Mouse (Mus musculus): ENCODE measurements around the gene Mat2a. TPM values are rescaled to one million over a fixed set of nuclear protein-coding genes. Genes with fewer than 3 reads are reported as not detected.

Gene Mat2a
- polyA plus RNA-seq, 1 experiment: 103 TPM

- no peak overlapping the region for H3K4me3 ChIP-seq (ENCODE audit: insufficient read depth, low read depth, low read length)
- no peak overlapping the region for H3K27ac ChIP-seq (replicated peaks; ENCODE audit: low read depth, low read length)
- H3K4me1 ChIP-seq (ENCODE audit: control insufficient read depth, insufficient read depth, insufficient read length, low read length): peaks cover 6% of the 10 kb centered on the region
Measured at GRCm38 (mm10) chr6:72387816-72388215, 51.5 kb downstream of the Mat2a start.

DNA sequence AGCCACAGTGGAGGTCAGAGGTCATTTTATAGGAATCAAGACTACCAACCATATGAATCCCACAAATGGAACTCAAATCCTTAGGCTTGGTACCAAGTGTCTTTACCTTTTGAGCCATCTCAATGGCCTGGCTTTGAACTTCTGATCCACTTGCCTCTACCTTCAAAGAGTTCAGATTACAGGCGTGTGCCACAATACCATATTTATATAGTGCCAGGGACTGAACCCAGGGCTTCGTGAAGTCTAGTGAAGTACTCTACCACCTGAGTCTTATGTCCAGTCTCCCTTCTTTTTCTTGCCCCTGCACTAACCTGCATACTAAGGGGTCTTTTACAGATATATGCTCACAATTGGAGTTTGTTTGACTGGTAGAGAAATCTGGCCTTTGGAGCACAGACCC lies 52.8 kb downstream of the Mat2a start:
- Histone ChIP-seq H3K4me1 (ENCODE audit: control insufficient read depth, insufficient read depth, insufficient read length, low read length) (peaks cover 6% of the 10 kb centered on the region), H3K27ac (replicated peaks; ENCODE audit: low read depth, low read length) (no peak overlapping the region), H3K4me3 (ENCODE audit: insufficient read depth, low read depth, low read length) (no peak overlapping the region)

DNA sequence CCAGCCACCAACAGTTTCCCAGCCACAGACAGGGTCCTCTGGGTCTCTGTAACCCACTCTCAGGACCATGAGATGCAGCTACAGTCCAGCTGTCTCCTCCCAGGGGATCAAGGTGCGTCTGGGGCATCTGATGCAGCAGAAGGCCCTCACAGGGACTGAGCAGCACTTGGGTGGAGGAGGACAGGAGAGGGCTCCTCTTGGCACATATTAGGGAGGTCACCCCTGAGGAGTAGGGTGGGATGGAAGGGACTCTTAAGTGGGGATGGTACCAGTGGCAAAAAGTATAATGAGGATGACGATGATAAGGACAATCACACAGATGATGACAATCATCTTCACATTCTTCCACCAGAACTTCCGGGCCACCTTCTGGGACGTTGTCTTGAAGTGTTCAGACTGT lies 54.1 kb downstream of the Mat2a start:
- H3K27ac ChIP-seq (replicated peaks; ENCODE audit: low read depth, low read length): no peak overlapping the region
- no peak overlapping the region for H3K4me3 ChIP-seq (ENCODE audit: insufficient read depth, low read depth, low read length)

DNA sequence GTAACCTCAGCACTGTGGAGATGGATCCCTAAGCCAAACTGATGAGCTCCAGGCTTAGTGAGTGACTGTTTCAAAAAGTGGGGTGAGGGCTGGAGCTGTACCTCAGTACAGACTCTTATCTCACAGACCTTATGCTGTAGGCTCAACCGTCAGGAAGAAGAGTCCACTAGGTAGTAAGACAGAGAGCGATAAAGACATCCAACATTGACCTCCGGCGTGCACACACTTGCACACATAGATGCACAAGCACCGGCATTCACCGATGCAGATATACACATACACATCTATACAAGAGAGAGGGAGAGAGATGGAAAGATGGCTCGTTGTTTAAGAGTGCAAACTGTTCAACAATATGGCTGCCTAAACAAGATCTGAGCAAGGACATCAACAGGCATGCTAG lies 55.4 kb downstream of the Mat2a start:
- Histone ChIP-seq H3K27ac (replicated peaks; ENCODE audit: low read depth, low read length) (no peak overlapping the region), H3K4me3 (ENCODE audit: insufficient read depth, low read depth, low read length) (no peak overlapping the region), H3K4me1 (ENCODE audit: control insufficient read depth, insufficient read depth, insufficient read length, low read length) (peaks cover 7% of the 10 kb centered on the region)

More for the DNA sequence above, 54.1 kb downstream of the Mat2a start:
- H3K4me1 ChIP-seq (ENCODE audit: control insufficient read depth, insufficient read depth, insufficient read length, low read length): peaks cover 6% of the 10 kb centered on the region

DNA sequence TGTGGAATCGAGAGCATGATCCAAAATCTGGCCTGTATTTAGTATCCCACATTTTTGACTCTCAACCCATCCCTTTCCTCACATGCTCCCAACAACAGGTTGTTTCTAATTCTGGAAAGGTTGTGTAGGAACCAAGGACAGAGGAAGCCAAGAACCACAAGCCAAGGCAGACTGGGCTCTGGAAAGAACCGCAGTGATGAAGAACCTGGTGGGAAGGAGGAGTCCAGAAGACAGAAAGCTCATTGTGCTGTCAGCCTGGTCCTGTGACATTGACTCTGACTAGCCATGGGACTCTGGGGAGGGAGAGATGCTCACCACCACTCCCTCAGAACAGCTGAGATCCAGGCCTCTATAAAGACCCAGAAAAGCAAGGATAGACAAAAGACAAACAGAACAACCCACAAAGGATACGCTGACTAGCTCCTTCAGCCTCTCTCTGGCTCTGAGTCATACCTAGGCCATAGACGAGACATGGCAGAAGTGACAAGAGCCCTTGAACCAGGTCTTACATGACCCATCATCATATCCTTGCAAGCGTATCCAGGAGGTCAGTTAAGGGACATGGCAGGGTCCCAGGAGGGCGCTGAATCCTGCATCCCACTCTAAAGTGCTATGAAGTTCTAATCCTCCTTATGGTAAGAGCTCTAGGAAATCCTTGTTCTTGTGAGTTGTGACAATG lies 56.1 kb downstream of the Mat2a start:
- no peak overlapping the region for H3K27ac ChIP-seq (replicated peaks; ENCODE audit: low read depth, low read length)
- peaks cover 3% of the 10 kb centered on the region; the same call in 1 of the 2 replicates for H3K4me1 ChIP-seq (ENCODE audit: control insufficient read depth, insufficient read depth, insufficient read length, low read length)
- H3K4me3 ChIP-seq (ENCODE audit: insufficient read depth, low read depth, low read length): no peak overlapping the region

Other genes with a start within 250 kb of the Mat2a start
- gene Atoh8, start 204.0 kb downstream of the Mat2a start, polyA plus RNA-seq (2012; ENCODE audit: insufficient read depth, insufficient read length, missing spikeins): 1.9 and 4.3 TPM in 2 replicates
- gene Sftpb, start 134.9 kb downstream of the Mat2a start, polyA plus RNA-seq (2012; ENCODE audit: insufficient read depth, insufficient read length, missing spikeins): not detected in 2 replicates
- gene Usp39, start 94.4 kb downstream of the Mat2a start, polyA plus RNA-seq (2012; ENCODE audit: insufficient read depth, insufficient read length, missing spikeins): 12.0 and 12.1 TPM in 2 replicates
- gene 0610030E20Rik, start 92.2 kb downstream of the Mat2a start, polyA plus RNA-seq (2012; ENCODE audit: insufficient read depth, insufficient read length, missing spikeins): 9.7 and 11.7 TPM in 2 replicates
- gene Tmem150a, start 84.1 kb downstream of the Mat2a start, polyA plus RNA-seq (2012; ENCODE audit: insufficient read depth, insufficient read length, missing spikeins): 8.6 and 10.6 TPM in 2 replicates
- gene Rnf181, start 72.6 kb downstream of the Mat2a start, polyA plus RNA-seq (2012; ENCODE audit: insufficient read depth, insufficient read length, missing spikeins): 87.8 and 96.4 TPM in 2 replicates
- 17.5 and 19.1 TPM in 2 replicates for gene Vamp5, start 59.1 kb downstream of the Mat2a start, polyA plus RNA-seq (2012; ENCODE audit: insufficient read depth, insufficient read length, missing spikeins)
- 100 and 121 TPM in 2 replicates for gene Vamp8, start 48.9 kb downstream of the Mat2a start, polyA plus RNA-seq (2012; ENCODE audit: insufficient read depth, insufficient read length, missing spikeins)
- 17.3 and 19.4 TPM in 2 replicates for gene Ggcx, start 25.2 kb downstream of the Mat2a start, polyA plus RNA-seq (2012; ENCODE audit: insufficient read depth, insufficient read length, missing spikeins)
- gene Sh2d6, start 82.1 kb upstream of the Mat2a start, polyA plus RNA-seq (2012; ENCODE audit: insufficient read depth, insufficient read length, missing spikeins): not detected in 2 replicates
- gene Capg, start 104.8 kb upstream of the Mat2a start, polyA plus RNA-seq (2012; ENCODE audit: insufficient read depth, insufficient read length, missing spikeins): 8.2 and 11.9 TPM in 2 replicates
- 21.2 and 31.5 TPM in 2 replicates for gene Elmod3, start 158.9 kb upstream of the Mat2a start, polyA plus RNA-seq (2012; ENCODE audit: insufficient read depth, insufficient read length, missing spikeins)
- gene Retsat, start 158.9 kb upstream of the Mat2a start, polyA plus RNA-seq (2012; ENCODE audit: insufficient read depth, insufficient read length, missing spikeins): 119 and 173 TPM in 2 replicates
- gene Tgoln1, start 177.4 kb upstream of the Mat2a start, polyA plus RNA-seq (2012; ENCODE audit: insufficient read depth, insufficient read length, missing spikeins): 115 and 176 TPM in 2 replicates

All from brown adipose tissue, adult 24 weeks (tissue).